Mouse (Mus musculus): ENCODE results near the gene Nol9. TPM values are rescaled to one million over a fixed set of nuclear protein-coding genes. Genes with fewer than 3 reads are reported as not detected.
A peak's percentile ranks its signal among the peaks of the same experiment; 100 is the strongest.

The Nol9 gene
- total and polyA plus RNA-seq, 2 experiments from 2014 or later, result 7.8 to 8.0 TPM

- DNase-seq (ENCODE audit: low spot score), result no peak
- peaks cover 10% of the 10 kb centered on the region for H3K4me1 ChIP-seq (ENCODE audit: control insufficient read depth, insufficient read depth)
- WGBS, result 74% methylated on average over 12 of the region's 12 CpGs
- no peaks in the 10 kb centered on the region for H3K36me3 ChIP-seq (replicated peaks; ENCODE audit: control insufficient read depth, insufficient read depth, low read length)
- H3K9ac ChIP-seq (replicated peaks; ENCODE audit: low read depth, low read length), result no peak overlapping the region
- H3K4me2 ChIP-seq (ENCODE audit: low read depth, low read length), result no peak overlapping the region
- H3K9me3 ChIP-seq (replicated peaks; ENCODE audit: control insufficient read depth, low read length), result no peaks in the 10 kb centered on the region
- H3K27me3 ChIP-seq (ENCODE audit: control insufficient read depth, insufficient read depth, low read length), result no peaks in the 10 kb centered on the region
- no peak for TF ChIP-seq EP300 (IDR thresholded peaks at IDR 0.05; ENCODE audit: low read depth)
- no peak for ATAC-seq (ENCODE audit: insufficient read depth, low read depth)
- H3K27ac ChIP-seq (ENCODE audit: low read depth), result no peak overlapping the region
- no peak overlapping the region for H3K4me3 ChIP-seq (ENCODE audit: low read depth, low read length)
Measured at GRCm38 (mm10) chr4:152094233-152094632, 55.1 kb downstream of the Nol9 start.

- no peaks in the 10 kb centered on the region for H3K36me3 ChIP-seq (replicated peaks; ENCODE audit: control insufficient read depth, insufficient read depth, low read length)
- TF ChIP-seq CTCF (IDR thresholded peaks at IDR 0.05; ENCODE audit: low read depth) (peak; percentile 70), EP300 (IDR thresholded peaks at IDR 0.05; ENCODE audit: low read depth) (no peak)
- H3K9ac ChIP-seq (replicated peaks; ENCODE audit: low read depth, low read length), result peak overlapping the region; percentile 52
- H3K4me3 ChIP-seq (ENCODE audit: low read depth, low read length), result peak overlapping the region; percentile 54
- ATAC-seq (ENCODE audit: insufficient read depth, low read depth) (peak; percentile 71), DNase-seq (ENCODE audit: low spot score) (peak; percentile 69)
- H3K27me3 ChIP-seq (ENCODE audit: control insufficient read depth, insufficient read depth, low read length), result no peaks in the 10 kb centered on the region
- peak overlapping the region; percentile 90 for H3K27ac ChIP-seq (ENCODE audit: low read depth)
- 26% methylated on average over 27 of the region's 27 CpGs for WGBS
- H3K9me3 ChIP-seq (replicated peaks; ENCODE audit: control insufficient read depth, low read length), result no peaks in the 10 kb centered on the region
- H3K4me2 ChIP-seq (ENCODE audit: low read depth, low read length), result peak overlapping the region; percentile 53
- H3K4me1 ChIP-seq (ENCODE audit: control insufficient read depth, insufficient read depth), result peaks cover 10% of the 10 kb centered on the region
Measured at GRCm38 (mm10) chr4:152095937-152096910, 57.1 kb downstream of the Nol9 start.

GRCm38 (mm10) chr4:152096927-152097326, 57.8 kb downstream of the Nol9 start:
- no peaks in the 10 kb centered on the region for H3K36me3 ChIP-seq (replicated peaks; ENCODE audit: control insufficient read depth, insufficient read depth, low read length)
- no peak for TF ChIP-seq CTCF (IDR thresholded peaks at IDR 0.05; ENCODE audit: low read depth)
- no peak for TF ChIP-seq EP300 (IDR thresholded peaks at IDR 0.05; ENCODE audit: low read depth)
- H3K4me3 ChIP-seq (ENCODE audit: low read depth, low read length), result peak overlapping the region; percentile 54
- DNase-seq (ENCODE audit: low spot score) (no peak), ATAC-seq (ENCODE audit: insufficient read depth, low read depth) (peak; percentile 37; the same call in 1 of the 2 replicates)
- H3K27ac ChIP-seq (ENCODE audit: low read depth), result peak overlapping the region; percentile 90
- H3K27me3 ChIP-seq (ENCODE audit: control insufficient read depth, insufficient read depth, low read length), result no peaks in the 10 kb centered on the region
- peaks cover 10% of the 10 kb centered on the region for H3K4me1 ChIP-seq (ENCODE audit: control insufficient read depth, insufficient read depth)
- peak overlapping the region; percentile 53 for H3K4me2 ChIP-seq (ENCODE audit: low read depth, low read length)
- WGBS, result 53% methylated on average over 6 of the region's 6 CpGs
- peak overlapping the region; percentile 52 for H3K9ac ChIP-seq (replicated peaks; ENCODE audit: low read depth, low read length)
- no peaks in the 10 kb centered on the region for H3K9me3 ChIP-seq (replicated peaks; ENCODE audit: control insufficient read depth, low read length)

- no peaks in the 10 kb centered on the region for H3K27me3 ChIP-seq (ENCODE audit: control insufficient read depth, insufficient read depth, low read length)
- DNase-seq (ENCODE audit: low spot score) (no peak), ATAC-seq (ENCODE audit: insufficient read depth, low read depth) (no peak)
- TF ChIP-seq CTCF (IDR thresholded peaks at IDR 0.05; ENCODE audit: low read depth) (no peak), EP300 (IDR thresholded peaks at IDR 0.05; ENCODE audit: low read depth) (no peak)
- H3K36me3 ChIP-seq (replicated peaks; ENCODE audit: control insufficient read depth, insufficient read depth, low read length), result 0 out of 2 replicates have a peak, but pooled peaks cover 12% of the 10 kb centered on the region
- H3K9ac ChIP-seq (replicated peaks; ENCODE audit: low read depth, low read length), result 0 out of 2 replicates have a peak overlapping the region, but pooled peaks have one; percentile 36
- peak overlapping the region; percentile 54 for H3K4me3 ChIP-seq (ENCODE audit: low read depth, low read length)
- H3K4me2 ChIP-seq (ENCODE audit: low read depth, low read length), result peak overlapping the region; percentile 53
- H3K9me3 ChIP-seq (replicated peaks; ENCODE audit: control insufficient read depth, low read length), result no peaks in the 10 kb centered on the region
- peak overlapping the region; percentile 90 for H3K27ac ChIP-seq (ENCODE audit: low read depth)
- peaks cover 10% of the 10 kb centered on the region for H3K4me1 ChIP-seq (ENCODE audit: control insufficient read depth, insufficient read depth)
- WGBS, result 40% methylated on average over 11 of the region's 11 CpGs
Measured at GRCm38 (mm10) chr4:152097911-152098799, 59.0 kb downstream of the Nol9 start.

- Histone ChIP-seq H3K27ac (ENCODE audit: low read depth) (peak overlapping the region; percentile 76), H3K4me3 (ENCODE audit: low read depth, low read length) (no peak overlapping the region), H3K4me1 (ENCODE audit: control insufficient read depth, insufficient read depth) (peaks cover 10% of the 10 kb centered on the region), H3K9ac (replicated peaks; ENCODE audit: low read depth, low read length) (no peak overlapping the region), H3K4me2 (ENCODE audit: low read depth, low read length) (no peak overlapping the region), H3K9me3 (replicated peaks; ENCODE audit: control insufficient read depth, low read length) (no peaks in the 10 kb centered on the region), H3K27me3 (ENCODE audit: control insufficient read depth, insufficient read depth, low read length) (no peaks in the 10 kb centered on the region), H3K36me3 (replicated peaks; ENCODE audit: control insufficient read depth, insufficient read depth, low read length) (peaks cover 31% of the 10 kb centered on the region)
- DNase-seq (ENCODE audit: low spot score), result no peak
- WGBS, result 35% methylated on average over 11 of the region's 11 CpGs
- no peak for TF ChIP-seq EP300 (IDR thresholded peaks at IDR 0.05; ENCODE audit: low read depth)
- TF ChIP-seq CTCF (IDR thresholded peaks at IDR 0.05; ENCODE audit: low read depth), result no peak
- no peak for ATAC-seq (ENCODE audit: insufficient read depth, low read depth)
Measured at GRCm38 (mm10) chr4:152100541-152100940, 61.4 kb downstream of the Nol9 start.

Data from heart, postnatal 0 days (tissue).